Mouse (Mus musculus) kidney, postnatal 0 days (tissue): Measurements from ENCODE around the gene Cmip. TPM values are rescaled to one million over a fixed set of nuclear protein-coding genes. Genes with fewer than 3 reads are reported as not detected.

Experiments used
- ATAC-seq: fragments of 200-750 bp; cut with Nextera tagmentation; replicated peaks from 2 replicates; pipeline ENCODE4 v1.8.0; 2017; ENCODE audit warnings: low read depth, moderate number of reproducible peaks, moderate TSS enrichment, moderate library complexity; ENCODE audit not compliant: low FRiP score
- DNase-seq: peaks from one replicate; pipeline ENCODE4 v3.0.0-alpha.2; 2016; ENCODE audit warnings: low spot score
- H3K27ac ChIP-seq: fragments of 300-500 bp; sonication (generic); 2 replicates; pipeline ENCODE4 v1.5.1; 2014; ENCODE audit warnings: mild to moderate bottlenecking
- H3K27me3 ChIP-seq: fragments of 300-500 bp; sonication (generic); 2 replicates; pipeline ENCODE4 v1.6.1; 2014; ENCODE audit warnings: low read length, mixed read lengths; ENCODE audit not compliant: insufficient read depth
- H3K36me3 ChIP-seq: fragments of 300-500 bp; sonication (generic); 2 replicates; pipeline ENCODE4 v1.6.1; 2014; ENCODE audit warnings: low read length, mixed read lengths; ENCODE audit not compliant: insufficient read depth
- H3K4me1 ChIP-seq: fragments of 300-500 bp; sonication (generic); replicated peaks from 2 replicates; pipeline ENCODE4 v1.6.1; 2014; ENCODE audit warnings: antibody characterized with exemption, low read length, mixed read lengths; ENCODE audit not compliant: insufficient read depth
- H3K4me2 ChIP-seq: fragments of 300-500 bp; sonication (generic); 2 replicates; pipeline ENCODE4 v1.6.1; 2014; ENCODE audit warnings: mild to moderate bottlenecking, low read length, moderate library complexity, mixed read lengths
- H3K4me3 ChIP-seq: fragments of 300-500 bp; sonication (generic); replicated peaks from 2 replicates; pipeline ENCODE4 v1.5.1; 2014; ENCODE audit warnings: low read depth, low read length
- H3K9ac ChIP-seq: fragments of 300-500 bp; sonication (generic); 2 replicates; pipeline ENCODE4 v1.6.1; 2014; ENCODE audit warnings: low read depth, low read length
- H3K9me3 ChIP-seq: fragments of 300-500 bp; sonication (generic); replicated peaks from 2 replicates; pipeline ENCODE4 v1.6.1; 2016; ENCODE audit warnings: low read length, inconsistent platforms, mixed read lengths
- CTCF ChIP-seq: IDR thresholded peaks from 2 replicates; pipeline ENCODE4 v1.5.1; 2016; ENCODE audit warnings: antibody characterized with exemption, low read depth, mild to moderate bottlenecking, moderate library complexity
- WGBS: fragments of 180-500 bp; shearing (Covaris S2); extraction: QIAGEN DNeasy Blood & Tissue Kit; methylation state at CpG from one replicate; pipeline ENCODE4 v1.1.7; 2014; 5-methylcytosine and 5-hydroxymethylcytosine counted together
- polyA plus RNA-seq: library from polyadenylated mRNA; unstranded; fragments of >200 nt; fragmentation: Nextera tagmentation; extraction: Ambion mirVana; gene quantifications from 2 replicates; pipeline ENCODE4 v1.2.1, GENCODE M21; 2015

The Cmip gene
- polyA plus RNA-seq, 1 experiment from 2014 or later, result 36.8 TPM

DNA sequence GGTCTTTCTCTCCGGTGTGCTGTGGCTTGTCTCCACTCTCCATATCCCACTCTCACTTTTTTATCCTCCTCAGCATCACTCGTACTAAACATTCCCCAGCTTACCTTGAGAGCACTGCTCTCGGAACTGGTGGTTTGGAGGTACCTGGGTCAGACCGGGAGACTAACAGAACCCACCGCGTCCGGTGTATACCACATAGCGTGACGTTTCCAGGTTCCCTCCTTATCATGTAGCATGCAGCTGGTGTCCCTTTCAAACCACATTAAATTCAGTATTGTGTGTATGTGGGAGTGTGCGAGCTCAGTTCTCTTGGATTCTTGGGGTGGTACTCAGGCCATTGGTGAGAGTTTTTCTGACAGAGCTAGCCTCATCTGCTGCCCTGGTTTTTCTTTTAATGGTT lies 21.4 kb downstream of the Cmip start:
- 87% methylated on average over 10 of the region's 10 CpGs for WGBS
- no peak overlapping the region for H3K4me2 ChIP-seq
- H3K4me1 ChIP-seq, result peaks cover 17% of the 10 kb centered on the region; the same call in 1 of the 2 replicates
- no peaks in the 10 kb centered on the region for H3K27me3 ChIP-seq
- 0 out of 2 replicates have a peak, but pooled peaks cover 7% of the 10 kb centered on the region for H3K36me3 ChIP-seq
- no peaks in the 10 kb centered on the region for H3K9me3 ChIP-seq
- DNase-seq (no peak), ATAC-seq (no peak)
- no peak overlapping the region for H3K27ac ChIP-seq
- no peak overlapping the region for H3K4me3 ChIP-seq
- no peak overlapping the region for H3K9ac ChIP-seq
- TF ChIP-seq CTCF, result no peak

DNA sequence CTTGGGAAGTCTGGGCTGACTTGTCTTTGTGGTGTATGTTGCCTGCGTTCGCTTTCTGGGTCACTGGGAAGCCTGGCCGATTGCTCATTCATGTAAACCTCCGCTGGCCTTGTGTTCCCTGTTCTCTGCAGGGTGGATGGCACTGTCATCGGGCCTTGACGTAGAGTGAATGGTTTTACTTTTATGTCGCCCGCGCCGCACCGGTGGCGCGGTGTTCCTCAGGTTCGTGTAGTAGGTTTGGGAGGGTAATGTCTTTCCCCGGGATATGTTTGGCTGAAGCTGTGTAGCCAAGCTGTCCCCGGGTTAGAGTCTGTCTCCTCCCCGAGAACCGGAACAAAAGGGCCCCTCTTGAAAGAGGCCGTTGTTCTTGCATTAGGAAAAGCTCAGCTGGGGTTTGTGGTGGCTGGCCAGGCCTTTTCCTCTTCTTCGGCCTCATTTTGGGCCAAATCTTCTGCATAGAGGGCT lies 21.8 kb downstream of the Cmip start:
- ATAC-seq (no peak), DNase-seq (no peak)
- Histone ChIP-seq H3K9ac (no peak overlapping the region), H3K27me3 (no peaks in the 10 kb centered on the region), H3K4me1 (peaks cover 17% of the 10 kb centered on the region; the same call in 1 of the 2 replicates), H3K36me3 (0 out of 2 replicates have a peak, but pooled peaks cover 2% of the 10 kb centered on the region), H3K4me3 (no peak overlapping the region), H3K27ac (no peak overlapping the region), H3K4me2 (no peak overlapping the region), H3K9me3 (no peaks in the 10 kb centered on the region)
- 67% methylated on average over 20 of the region's 20 CpGs for WGBS
- TF ChIP-seq CTCF, result no peak

DNA sequence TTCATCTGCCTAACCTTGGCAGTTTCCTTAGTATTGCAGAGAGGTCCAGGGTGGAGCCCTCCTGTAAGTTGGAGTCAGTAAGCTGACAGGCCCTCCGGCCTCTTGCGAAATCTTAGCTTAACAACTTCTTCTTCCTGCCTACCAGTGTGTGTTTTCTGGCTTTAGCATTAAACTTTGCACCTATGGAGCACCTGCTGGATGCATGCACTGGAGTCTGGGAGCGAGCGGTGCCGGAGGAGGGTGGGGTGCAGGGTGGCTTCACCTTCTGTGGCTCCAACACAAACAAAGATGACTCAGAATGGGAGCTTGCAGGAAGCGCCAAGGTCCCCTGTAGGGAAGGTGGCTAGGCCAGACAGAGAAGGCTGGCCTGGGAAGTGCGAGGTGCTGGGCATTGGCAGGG lies 23.6 kb downstream of the Cmip start:
- no peak for ATAC-seq
- no peak overlapping the region for H3K9ac ChIP-seq
- no peak for TF ChIP-seq CTCF
- no peak overlapping the region for H3K4me3 ChIP-seq
- no peak overlapping the region for H3K4me2 ChIP-seq
- no peaks in the 10 kb centered on the region for H3K27me3 ChIP-seq
- no peaks in the 10 kb centered on the region for H3K9me3 ChIP-seq
- peaks cover 4% of the 10 kb centered on the region; the same call in 1 of the 2 replicates for H3K36me3 ChIP-seq
- no peak overlapping the region for H3K27ac ChIP-seq
- 78% methylated on average over 7 of the region's 7 CpGs for WGBS
- H3K4me1 ChIP-seq, result peaks cover 17% of the 10 kb centered on the region; the same call in 1 of the 2 replicates
- no peak for DNase-seq

DNA sequence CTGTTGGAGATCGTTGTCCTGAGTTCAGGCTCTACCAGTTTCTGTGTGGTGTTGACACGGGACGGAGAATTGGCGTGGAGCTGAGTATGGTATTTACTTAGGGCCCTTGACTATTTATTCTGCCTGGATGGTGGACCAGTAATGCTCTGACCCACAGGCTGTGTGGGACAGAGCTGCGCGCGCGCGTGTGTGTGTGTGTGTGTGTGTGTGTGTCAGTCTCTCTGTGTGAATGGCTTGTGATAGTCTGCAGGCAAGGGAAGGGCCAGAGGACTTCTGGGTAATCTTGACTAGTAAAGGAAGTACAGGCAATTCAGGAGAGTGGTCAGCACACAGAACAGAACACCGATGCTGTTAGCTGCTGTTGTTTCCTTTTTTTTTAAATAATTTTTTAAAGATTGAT lies 24.8 kb downstream of the Cmip start:
- DNase-seq (no peak), ATAC-seq (no peak)
- Histone ChIP-seq H3K27ac (peak overlapping the region; percentile 65; the same call in 1 of the 2 replicates), H3K4me1 (peaks cover 17% of the 10 kb centered on the region; the same call in 1 of the 2 replicates), H3K9ac (no peak overlapping the region), H3K9me3 (no peaks in the 10 kb centered on the region), H3K4me2 (no peak overlapping the region), H3K27me3 (no peaks in the 10 kb centered on the region), H3K4me3 (no peak overlapping the region), H3K36me3 (peaks cover 13% of the 10 kb centered on the region; the same call in 1 of the 2 replicates)
- TF ChIP-seq CTCF, result no peak
- 83% methylated on average over 10 of the region's 10 CpGs for WGBS

DNA sequence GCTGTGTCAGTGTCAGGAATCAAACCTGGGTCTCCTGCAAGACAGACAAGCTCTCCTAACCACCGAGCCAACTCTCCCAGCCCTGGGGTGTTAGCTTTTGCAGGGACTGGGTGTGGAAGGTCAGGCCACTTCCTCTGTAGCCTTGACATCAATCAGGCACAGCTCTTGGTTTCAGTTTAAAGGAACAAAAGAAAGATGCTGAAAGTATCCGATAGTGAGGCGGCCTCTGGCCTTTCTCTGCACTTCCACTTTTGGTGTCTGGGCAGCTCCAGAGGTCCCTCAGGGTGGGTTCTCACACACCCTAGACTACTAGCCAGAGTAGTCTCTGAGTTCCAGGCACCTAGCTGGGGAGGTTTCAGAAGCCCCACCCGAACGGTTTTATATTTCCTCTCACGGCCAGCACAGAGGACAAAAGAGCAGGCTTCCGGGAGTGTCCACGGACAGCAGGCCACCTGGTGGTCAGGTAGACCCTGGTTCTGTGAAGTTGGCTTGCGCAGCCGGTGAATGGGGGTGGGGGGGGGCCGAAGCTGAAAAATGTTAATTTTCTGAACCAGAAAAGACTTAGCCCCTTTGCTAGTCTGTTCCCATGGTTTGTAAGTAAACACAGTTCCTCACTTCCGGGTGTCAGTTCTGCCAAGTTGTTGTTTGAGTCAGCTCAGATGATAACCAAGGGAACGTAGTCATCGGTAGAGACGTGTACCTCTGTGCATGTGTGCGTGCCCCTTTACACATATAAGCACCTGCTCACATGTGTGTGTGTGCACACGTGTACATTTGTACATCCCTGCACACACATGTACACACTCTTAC lies 25.5 kb downstream of the Cmip start:
- Histone ChIP-seq H3K27me3 (no peaks in the 10 kb centered on the region), H3K4me2 (peak overlapping the region; percentile 33), H3K36me3 (peaks cover 13% of the 10 kb centered on the region; the same call in 1 of the 2 replicates), H3K4me3 (no peak overlapping the region), H3K9me3 (no peaks in the 10 kb centered on the region), H3K27ac (peak overlapping the region; percentile 65), H3K9ac (no peak overlapping the region), H3K4me1 (peaks cover 17% of the 10 kb centered on the region; the same call in 1 of the 2 replicates)
- ATAC-seq (no peak), DNase-seq (peak; percentile 56)
- WGBS, result 37% methylated on average over 17 of the region's 17 CpGs
- TF ChIP-seq CTCF, result peak; percentile 41

DNA sequence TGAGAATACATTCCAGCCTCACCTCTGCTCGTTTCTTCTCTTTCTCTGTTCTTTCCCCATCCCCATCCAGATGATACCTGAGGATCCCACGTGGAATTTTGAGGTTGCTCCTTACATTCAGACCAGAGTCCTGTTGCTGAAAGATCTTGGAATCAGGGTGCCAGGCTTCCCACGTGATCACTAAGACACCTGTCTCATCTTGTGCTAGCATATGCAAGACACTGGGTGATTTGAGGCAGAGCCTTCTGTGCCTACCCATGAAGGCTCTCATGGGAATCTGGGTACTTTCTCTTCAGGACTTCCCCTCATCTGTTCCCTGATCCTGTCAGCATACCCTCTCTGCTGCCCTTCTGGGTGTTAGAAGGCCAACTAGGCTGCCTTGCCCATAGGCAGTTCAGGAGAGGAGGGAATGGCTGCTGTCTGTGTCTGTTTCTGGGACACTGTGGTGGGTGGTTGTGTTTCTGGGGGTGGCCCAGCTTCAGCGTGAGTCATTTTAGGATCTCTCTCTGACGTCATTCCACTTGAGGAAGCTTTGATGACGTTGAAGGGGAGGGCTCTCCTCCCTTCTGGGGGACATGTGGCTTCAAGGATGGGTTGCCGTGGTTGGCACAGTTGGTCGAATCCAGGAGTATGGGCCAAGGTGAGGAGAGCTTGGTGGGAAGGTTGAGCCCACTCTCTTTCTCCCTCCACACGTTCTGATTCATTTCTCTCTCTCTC lies 28.1 kb downstream of the Cmip start:
- DNase-seq, result no peak
- TF ChIP-seq CTCF, result no peak
- Histone ChIP-seq H3K4me2 (no peak overlapping the region), H3K9me3 (no peaks in the 10 kb centered on the region), H3K4me3 (no peak overlapping the region), H3K4me1 (peaks cover 15% of the 10 kb centered on the region; the same call in 1 of the 2 replicates), H3K36me3 (peaks cover 13% of the 10 kb centered on the region; the same call in 1 of the 2 replicates), H3K27ac (no peak overlapping the region), H3K9ac (no peak overlapping the region), H3K27me3 (no peaks in the 10 kb centered on the region)
- no peak for ATAC-seq
- WGBS, result 76% methylated on average over 9 of the region's 9 CpGs
